Mouse (Mus musculus) cortical plate, adult 2 months (tissue): Measurements from ENCODE around the gene Pakap.

Experiments used
- CTCF ChIP-seq: fragments of 200-500 bp; IDR thresholded peaks from 2 replicates; pipeline ENCODE4 v1.5.1; 2011; ENCODE audit warnings: mild to moderate bottlenecking, control low read depth, low read length; ENCODE audit not compliant: insufficient read depth; ENCODE audit errors: extremely low read depth
- POLR2A ChIP-seq: fragments of 200-500 bp; IDR thresholded peaks from 2 replicates; pipeline ENCODE4 v1.6.1; 2011; ENCODE audit warnings: mild to moderate bottlenecking, low read length, control low read depth; ENCODE audit not compliant: insufficient read depth; ENCODE audit errors: extremely low read depth

- TF ChIP-seq CTCF (no peak), POLR2A (no peak)
These were observed 112.2 kb downstream of the Pakap start for GRCm38 (mm10) chr4:57680186-57680585.
